Mouse (Mus musculus) mesoderm, embryonic 11.5 days (tissue): ENCODE measurements at regions not wholly inside any gene's neighbourhood (a gene's known extent, or its start where the extent isn't known, plus 50 kb on each side); places are given as distances from the start of the nearest gene placed in this dataset.

Experiments used
- DNase-seq: peaks from one replicate; pipeline ENCODE4 v3.0.0-alpha.2; 2012; ENCODE audit warnings: low read depth, low spot score

GRCm38 (mm10) chr19:14191820-14192219 lies 278.5 kb downstream of the Olfr1505 start:
- DNase-seq: no peak

DNA sequence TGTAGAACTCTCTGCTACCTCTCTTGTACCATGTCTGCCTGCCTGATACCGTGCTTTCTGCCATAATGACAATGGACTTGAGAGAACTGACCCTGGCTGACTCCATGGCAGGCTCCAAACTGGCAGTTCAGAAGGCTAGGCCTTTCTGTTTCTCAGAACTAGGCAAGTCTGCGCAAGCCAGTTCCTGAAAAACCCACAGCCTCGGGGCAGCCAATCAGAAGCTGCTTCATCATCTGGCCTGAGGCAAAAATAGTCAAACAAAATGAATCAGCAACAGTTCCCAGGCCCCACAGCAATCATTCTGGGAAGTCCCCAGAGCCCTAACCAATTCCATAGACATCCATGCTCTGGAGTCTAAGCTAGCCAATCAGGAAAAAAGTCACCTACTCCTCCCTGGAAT lies 284.5 kb downstream of the Olfr1505 start:
- no peak for DNase-seq

DNA sequence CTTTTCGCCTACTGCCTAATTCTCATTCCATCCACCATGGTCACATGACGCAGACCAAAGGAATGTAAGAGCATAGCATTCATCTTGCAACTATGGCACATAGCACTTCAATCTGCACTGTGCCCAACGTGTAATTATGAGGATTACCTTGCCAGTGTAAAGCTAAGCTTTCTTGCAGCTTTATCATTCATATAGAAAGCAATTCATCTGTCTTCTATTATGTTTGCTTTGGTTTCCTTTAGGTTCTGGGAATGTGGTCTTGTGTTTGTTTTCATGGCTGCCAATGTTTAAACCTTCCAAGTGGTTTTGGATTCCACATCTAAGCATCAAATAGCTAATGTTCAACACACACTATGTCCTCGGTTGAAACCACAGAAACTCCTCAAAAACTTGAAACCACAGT lies 307.2 kb downstream of the Olfr1505 start:
- no peak for DNase-seq

DNA sequence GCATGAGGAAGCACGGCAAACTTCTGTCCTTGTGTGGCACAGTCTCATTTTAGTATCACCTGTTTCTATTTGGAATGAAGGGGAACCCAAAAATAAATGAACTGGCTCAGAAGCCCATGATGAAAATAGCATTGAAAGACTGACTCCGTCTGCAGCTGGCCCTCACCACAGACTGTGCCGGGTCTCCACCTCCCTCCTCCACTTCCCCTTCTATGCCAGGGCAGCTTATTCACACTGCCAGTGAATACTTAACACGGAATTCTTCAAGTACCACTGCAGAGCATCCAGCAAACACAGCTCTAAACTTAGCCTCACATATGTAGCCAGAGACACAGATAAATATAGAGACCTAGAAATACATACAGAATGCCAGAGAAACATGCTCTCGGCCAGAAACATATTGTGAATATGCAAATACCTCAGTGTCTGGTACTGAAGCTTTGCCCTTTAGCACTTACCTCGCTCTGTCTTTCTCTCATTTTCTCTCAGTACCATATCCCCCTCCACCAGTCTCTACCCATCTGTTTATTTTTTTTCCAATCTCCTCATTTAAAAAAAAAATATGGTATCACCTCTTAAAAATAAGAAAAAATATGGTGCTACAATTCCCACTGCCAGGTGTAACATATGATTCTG lies 311.8 kb downstream of the Olfr1505 start:
- DNase-seq: no peak

DNA sequence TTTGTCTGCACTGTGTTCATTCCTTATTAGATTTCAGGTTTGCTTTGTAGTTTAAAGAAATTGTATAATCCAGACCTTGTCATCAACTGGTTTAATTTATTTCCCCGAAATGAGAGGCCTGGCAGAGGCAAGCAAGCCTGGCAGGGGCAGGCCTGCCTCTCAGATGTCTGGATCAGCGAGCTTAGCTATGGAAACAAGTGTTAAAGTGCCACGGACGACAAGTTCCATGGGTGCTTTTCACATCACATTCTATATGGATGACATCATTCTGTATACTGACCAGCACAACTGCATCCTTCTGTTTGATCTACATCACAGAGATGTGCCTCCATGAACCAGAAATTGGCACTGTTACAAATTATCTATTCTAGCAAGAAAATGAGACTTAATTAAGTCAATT lies 312.5 kb downstream of the Olfr1505 start:
- DNase-seq: no peak

GRCm38 (mm10) chr19:14226521-14226920 lies 313.2 kb downstream of the Olfr1505 start:
- no peak for DNase-seq

DNA sequence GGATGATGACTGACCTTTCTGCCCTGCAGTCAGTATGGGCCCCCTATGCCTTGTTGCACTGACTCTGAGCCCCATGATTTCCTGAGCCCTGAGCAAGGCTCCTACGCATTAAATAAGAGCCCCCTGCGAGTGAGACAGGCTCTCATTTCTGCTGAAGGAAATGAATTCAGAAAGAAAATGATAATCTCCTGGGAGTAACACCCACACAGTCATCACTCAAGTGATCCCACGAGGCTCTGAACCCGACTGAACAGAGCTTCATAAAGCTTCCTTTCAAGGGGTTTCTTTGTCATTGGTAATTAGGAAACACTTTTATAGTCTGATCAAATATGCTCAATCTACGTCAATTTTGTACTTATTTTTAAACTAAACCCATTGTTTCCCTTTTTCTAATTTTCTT lies 330.2 kb downstream of the Olfr1505 start:
- no peak for DNase-seq

DNA sequence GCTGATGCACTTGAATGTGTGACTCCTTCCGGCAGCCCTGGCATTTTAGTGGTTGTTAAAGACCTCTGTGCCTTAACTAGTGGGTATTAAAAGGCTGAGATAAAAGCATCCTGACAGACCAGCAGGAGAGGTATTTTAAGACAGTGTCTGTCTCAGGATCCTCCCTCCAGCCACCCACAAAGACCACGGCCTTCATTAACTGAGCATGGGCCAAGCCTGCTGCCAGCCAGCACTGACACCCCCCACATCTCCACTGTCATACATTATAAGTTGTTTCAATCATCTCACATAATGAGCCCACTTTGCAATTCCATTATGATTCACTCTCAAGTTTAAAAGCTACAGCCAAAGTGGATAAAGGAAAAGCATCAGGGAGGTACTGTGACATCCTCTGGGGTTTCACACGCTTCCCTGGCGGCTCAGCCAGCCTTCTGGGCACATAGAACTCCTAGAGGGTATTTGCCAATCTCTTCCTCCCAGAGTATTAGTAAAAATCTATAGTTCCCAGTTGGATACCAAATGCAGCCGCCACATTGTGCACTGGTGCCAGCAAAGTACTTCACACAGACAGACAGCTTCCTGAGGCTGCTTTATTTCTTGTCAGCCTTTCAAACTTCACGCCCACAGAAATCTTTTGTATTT lies 333.8 kb downstream of the Olfr1505 start:
- DNase-seq: no peak

DNA sequence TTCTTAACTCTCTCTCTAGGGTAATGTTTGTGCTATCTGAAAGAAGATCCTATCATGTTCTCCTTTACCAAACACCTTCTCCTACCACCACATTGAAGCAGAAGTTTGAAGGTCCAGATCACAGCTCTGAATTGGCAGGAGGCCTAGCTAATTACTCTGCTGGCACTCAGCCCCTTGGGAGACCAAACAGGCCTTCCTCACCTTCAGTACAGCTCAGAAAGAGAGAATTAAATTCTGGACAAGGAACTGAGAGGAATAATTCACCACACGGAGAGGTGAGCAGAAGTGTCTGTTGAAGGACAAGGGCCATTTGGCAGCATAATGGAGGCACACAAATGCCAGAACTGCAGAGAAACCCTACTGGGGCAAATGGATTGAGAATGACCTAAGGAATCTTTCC lies 334.6 kb downstream of the Olfr1505 start:
- no peak for DNase-seq

- DNase-seq: no peak
These were observed 339.2 kb downstream of the Tle4 start for GRCm38 (mm10) chr19:14258621-14259051.

- no peak for DNase-seq
These were observed 338.6 kb downstream of the Tle4 start for GRCm38 (mm10) chr19:14259223-14259622.

- peak; percentile 31 for DNase-seq
These were observed 308.5 kb downstream of the Tle4 start for GRCm38 (mm10) chr19:14289331-14289737.

- no peak for DNase-seq
These were observed 306.9 kb downstream of the Tle4 start for GRCm38 (mm10) chr19:14290911-14291310.

- DNase-seq: no peak
These were observed 304.7 kb downstream of the Tle4 start for GRCm38 (mm10) chr19:14293172-14293571.

GRCm38 (mm10) chr19:14301176-14301943 lies 296.5 kb downstream of the Tle4 start:
- DNase-seq: no peak

DNA sequence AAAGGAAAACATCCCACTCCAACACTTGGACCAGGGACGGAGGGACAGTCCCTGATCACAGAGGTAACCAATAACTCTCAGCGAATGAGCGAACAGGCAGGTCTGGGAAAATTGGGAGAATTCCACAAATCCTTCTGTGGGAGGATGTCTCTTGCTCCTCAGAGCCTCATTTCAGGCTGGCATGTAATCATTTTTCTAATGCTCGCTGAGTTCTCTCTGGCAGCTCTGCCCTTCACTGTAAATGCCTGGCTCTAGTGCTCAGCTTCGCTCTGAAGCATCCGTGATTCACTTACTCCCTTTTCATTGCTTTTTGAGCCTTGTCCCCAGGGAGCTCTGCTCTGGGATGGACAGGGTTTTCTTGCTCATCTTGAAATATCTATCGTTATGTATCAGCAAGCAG lies 283.6 kb downstream of the Tle4 start:
- no peak for DNase-seq

DNA sequence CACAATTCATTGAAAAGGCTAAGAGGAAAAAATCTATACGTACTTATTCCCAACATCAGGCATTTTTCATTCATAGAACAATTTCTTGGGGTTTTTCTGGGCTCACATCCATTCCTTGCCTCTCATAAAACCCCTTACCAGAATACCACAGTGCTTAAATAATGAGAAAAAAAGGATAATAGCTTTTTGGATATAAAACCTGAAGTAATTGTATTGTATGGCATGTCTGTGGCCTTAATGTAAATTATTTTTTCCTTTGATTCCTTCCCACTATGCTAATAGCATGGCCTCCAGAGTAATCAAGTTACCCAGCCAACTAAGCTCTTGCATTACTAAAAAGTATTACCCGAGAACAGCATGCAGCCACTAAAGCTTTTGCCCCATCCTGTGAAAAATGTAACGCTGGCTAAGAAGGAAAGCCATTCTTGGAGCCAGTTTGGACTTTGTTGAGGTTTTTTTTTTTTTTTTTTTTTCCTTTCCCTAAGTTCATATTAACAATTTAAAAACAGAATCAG lies 278.1 kb downstream of the Tle4 start:
- no peak for DNase-seq

DNA sequence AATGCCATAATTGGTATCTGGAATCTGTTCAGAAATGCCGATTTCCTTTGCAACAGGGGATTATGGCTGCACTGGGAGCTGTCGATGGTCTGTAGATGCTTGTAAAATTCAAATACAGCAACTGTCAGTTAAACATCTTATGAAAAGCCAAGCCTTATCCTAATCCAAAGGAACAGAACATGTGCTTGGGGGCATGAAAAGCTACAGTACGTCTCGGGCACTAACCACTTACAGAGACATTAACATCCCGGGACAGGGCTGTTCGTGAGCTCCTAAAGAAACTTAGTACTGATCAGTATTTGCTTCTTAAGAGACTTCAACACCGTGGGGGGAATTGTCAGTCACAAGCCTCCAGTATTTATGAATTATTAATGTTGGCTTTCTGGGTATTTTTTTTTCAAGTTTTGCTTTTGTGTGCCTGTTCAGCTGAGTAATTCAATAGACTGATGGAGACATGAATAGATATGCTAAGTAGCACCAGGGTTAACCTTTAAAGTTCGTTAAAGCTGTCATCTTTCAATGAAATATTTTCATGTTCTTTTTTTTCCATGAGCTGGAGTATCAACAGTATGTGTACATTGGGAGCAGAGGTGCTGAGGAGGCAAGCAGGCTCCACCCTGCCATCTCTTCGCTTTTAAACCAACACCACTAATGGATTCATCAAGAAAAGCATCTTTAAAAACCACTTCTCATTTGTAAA lies 272.3 kb downstream of the Tle4 start:
- no peak for DNase-seq

GRCm38 (mm10) chr19:14333041-14334012 lies 264.5 kb downstream of the Tle4 start:
- DNase-seq: peak; percentile 56

- no peak for DNase-seq
These were observed 260.8 kb downstream of the Tle4 start for GRCm38 (mm10) chr19:14337025-14337424.

DNA sequence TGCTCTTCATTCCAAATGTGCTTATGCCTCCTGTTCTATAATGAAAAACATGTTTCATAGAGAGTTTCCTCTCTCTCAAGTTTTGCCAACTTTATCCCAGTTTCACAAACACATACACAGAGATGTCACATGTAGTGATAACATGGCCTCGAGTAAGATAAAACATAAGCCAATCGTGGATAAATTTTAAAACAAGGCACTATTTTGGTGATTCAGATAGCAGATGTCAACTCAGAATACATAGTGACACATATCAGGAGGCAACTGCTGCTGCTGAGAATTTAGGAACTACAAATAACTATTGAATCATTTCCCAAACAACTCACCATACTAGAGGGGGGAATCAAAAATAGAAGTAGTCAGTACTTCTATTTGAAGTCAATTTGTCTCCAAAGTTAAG lies 257.1 kb downstream of the Tle4 start:
- DNase-seq: no peak
